Mouse (Mus musculus) naive thymus-derived CD4-positive, alpha-beta T cell, adult 2 months (primary cell): Measurements from ENCODE around the gene Ccl17.
A peak's percentile ranks its signal among the peaks of the same experiment; 100 is the strongest.
"Not testable (repeated sequence)": the region's sequence is repeated elsewhere in the genome, so short reads cannot be mapped to it uniquely, and the experiment has no call there.

Source experiments
- DNase-seq: peaks from one replicate; pipeline ENCODE4 v3.0.0-alpha.2; 2011; ENCODE audit warnings: low read depth

Gene Ccl17

DNA sequence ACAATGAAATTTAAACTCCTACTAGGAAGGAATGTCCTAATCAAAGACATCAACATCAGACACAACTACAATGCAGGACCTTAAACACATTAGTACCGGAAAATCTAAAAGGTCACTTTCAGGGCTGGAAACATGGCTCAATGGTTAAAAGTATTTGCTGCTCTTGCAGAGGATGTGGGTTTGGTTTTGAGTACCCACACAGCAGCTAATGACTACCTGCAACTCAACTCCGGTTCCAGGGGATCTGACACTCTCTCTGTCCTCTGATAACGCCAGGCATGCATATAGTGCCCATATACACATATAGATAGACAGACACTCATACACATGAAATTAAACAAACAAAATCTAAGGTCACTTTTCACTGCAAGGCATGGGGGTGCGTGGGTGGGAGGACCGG, 16.0 kb downstream of the Ccl17 start:
- DNase-seq, result no peak

GRCm38 (mm10) chr8:94828284-94828683, 18.0 kb downstream of the Ccl17 start:
- no peak for DNase-seq

DNA sequence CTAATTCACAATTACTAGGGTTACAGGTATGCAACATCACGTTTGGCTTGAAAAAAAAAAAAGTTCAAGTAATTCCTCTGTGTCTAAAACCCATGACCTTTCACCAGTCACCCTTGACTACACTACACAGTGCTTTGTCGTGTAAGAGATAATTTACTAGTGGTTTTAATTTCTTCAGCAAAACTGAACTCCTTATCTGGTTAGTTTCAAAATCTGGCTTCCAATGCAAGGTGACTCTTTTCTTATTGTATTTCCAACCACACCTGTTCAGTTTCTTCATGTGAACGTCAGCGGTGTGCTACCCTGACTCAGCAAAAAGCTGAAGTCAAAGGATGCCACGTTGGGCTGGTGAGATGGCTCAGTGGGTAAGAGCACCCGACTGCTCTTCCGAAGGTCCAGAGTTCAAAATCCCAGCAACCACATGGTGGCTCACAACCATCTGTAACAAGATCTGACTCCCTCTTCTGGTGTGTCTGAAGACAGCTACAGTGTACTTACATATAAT, 23.7 kb downstream of the Ccl17 start:
- not testable (repeated sequence) for DNase-seq

GRCm38 (mm10) chr8:94835751-94836150, 25.5 kb downstream of the Ccl17 start:
- not testable (repeated sequence) for DNase-seq

- DNase-seq, result no peak
These were observed 26.4 kb downstream of the Ccl17 start for GRCm38 (mm10) chr8:94836456-94837240.

GRCm38 (mm10) chr8:94837662-94838574, 27.7 kb downstream of the Ccl17 start, which contains the start of the genes Coq9 and Ciapin1:
Coq9 (plus strand) TSS chr8:94838321.
Ciapin1 (minus strand) TSS chr8:94838358.
- peak; percentile 96 for DNase-seq

- peak; percentile 80 for DNase-seq
These were observed 28.3 kb downstream of the Ccl17 start for GRCm38 (mm10) chr8:94838600-94838999.

DNA sequence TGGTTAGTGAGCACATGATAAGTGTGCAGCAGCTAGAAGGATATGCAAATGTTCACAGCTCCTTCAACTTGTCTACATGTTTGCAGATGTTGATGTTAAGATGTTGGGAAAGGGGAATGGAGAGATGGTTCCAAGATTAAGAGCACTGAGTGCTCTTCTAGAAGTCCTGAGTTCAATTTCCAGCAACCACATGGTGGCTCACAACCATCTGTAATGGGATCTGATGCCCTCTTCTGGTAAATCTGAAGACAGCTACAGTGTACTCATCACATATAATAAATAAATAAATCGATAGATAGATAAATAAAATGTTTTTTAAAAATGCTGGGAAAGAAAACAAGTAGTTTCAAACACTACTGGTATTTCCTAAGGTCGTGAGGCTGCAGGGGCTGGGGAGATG, 30.9 kb downstream of the Ccl17 start:
- no peak for DNase-seq

GRCm38 (mm10) chr8:94850049-94850448, 39.8 kb downstream of the Ccl17 start:
- no peak for DNase-seq

- not testable (repeated sequence) for DNase-seq
These were observed 44.5 kb downstream of the Ccl17 start for GRCm38 (mm10) chr8:94854761-94855160.

- no peak for DNase-seq
These were observed 46.7 kb downstream of the Ccl17 start for GRCm38 (mm10) chr8:94857011-94857345.

- peak; percentile 93 for DNase-seq
These were observed 47.3 kb downstream of the Ccl17 start, which contains the start of gene Polr2c for GRCm38 (mm10) chr8:94857346-94858173. Polr2c (plus strand) TSS chr8:94857450.

- peak; percentile 82 for DNase-seq
These were observed 51.2 kb downstream of the Ccl17 start for GRCm38 (mm10) chr8:94861352-94861910.
